Mouse (Mus musculus) effector memory CD4-positive, alpha-beta T cell, adult 7 months (primary cell): ENCODE data around the gene Gpt2. TPM values are rescaled to one million over a fixed set of nuclear protein-coding genes. Genes with fewer than 3 reads are reported as not detected.

ENCODE experiments used
- polyA plus RNA-seq: library from polyadenylated mRNA; unstranded; fragments of 100-300 nt; shearing (Covaris generic); gene quantifications from one replicate; pipeline ENCODE4 v1.2.1, GENCODE M21; 2017

Gpt2 gene
- polyA plus RNA-seq, result 0.63 TPM

DNA sequence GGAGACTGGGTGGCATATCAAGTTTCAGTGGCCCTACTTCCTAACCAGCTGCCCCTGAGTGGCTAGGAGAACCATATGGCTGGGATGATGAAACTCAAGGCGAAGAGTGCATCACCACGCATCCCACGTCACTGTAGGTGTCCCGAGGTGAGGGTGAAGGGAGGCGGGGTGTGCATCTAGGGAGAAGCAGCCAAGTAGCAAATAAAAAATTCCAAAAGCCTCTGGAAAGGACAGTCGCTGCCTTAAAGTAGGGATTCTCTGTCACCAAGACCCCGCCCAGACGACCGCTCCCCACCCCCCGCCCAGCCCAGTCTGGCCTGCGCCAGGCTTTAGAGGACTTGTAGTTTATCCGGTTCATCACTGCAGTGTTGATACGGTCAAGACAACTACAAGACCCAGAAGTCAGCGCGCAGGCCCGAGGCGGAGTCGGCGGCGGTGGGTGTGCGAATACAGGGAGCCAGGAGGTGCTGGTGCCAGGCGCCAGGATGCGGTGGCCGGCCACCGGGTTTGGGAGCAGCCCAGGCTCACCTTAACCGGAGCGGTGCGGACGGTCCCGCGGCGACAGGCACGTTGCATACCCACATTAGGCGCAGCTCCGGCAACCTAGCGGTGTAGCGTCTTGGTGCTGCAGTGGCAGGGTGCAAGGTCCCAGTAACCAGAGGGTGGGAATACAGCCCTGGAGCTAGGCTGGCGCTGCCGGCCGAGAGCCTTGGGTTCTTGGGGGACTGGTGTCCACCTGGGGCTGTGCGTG, at the start of gene Gpt2:
Gpt2 (plus strand) TSS at position 452 of the 751 bp plus-strand sequence.

GRCm38 (mm10) chr8:85555181-85556145, 63.1 kb downstream of the Gpt2 start, which contains the start of gene Dnaja2:
TSS of gene Dnaja2 (minus strand) at chr8:85555344.

Other genes with a start within 250 kb of the Gpt2 start
- 31.6 TPM for gene Orc6, start 192.9 kb upstream of the Gpt2 start, polyA plus RNA-seq
- 67.0 TPM for gene Vps35, start 192.8 kb upstream of the Gpt2 start, polyA plus RNA-seq
- not detected for gene Mylk3, start 106.2 kb upstream of the Gpt2 start, polyA plus RNA-seq
- 25.7 TPM for gene 4921524J17Rik, start 59.7 kb upstream of the Gpt2 start, polyA plus RNA-seq
- gene Dnaja2, start 62.8 kb downstream of the Gpt2 start, polyA plus RNA-seq, result 266 TPM
- 2.9 TPM for gene Neto2, start 208.3 kb downstream of the Gpt2 start, polyA plus RNA-seq